Mouse (Mus musculus): ENCODE data around the gene Taf9b.
A peak's percentile ranks its signal among the peaks of the same experiment; 100 is the strongest.

DNA sequence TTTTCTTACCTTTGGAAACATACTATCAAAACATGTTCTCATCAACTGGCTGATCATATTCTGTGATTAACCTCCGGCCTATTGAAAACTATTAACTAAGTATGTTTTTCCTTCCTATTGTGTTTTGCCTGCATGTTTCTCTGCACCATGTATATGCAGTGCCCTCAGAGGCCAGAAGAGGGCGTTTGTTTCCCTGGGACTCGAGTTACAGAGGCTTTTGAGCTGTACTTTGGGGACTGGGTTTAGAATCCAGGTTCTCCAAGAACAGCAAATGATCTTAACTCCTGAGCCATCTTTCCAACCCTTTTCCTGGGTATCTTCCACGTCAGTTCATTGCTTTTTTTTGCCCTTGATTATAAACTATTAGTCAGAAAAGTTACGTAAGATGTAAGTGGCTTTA lies 23.6 kb downstream of the Taf9b start:
- TF ChIP-seq POLR2A (IDR thresholded peaks at IDR 0.05; ENCODE audit: insufficient read depth, low read depth, low read length) (no peak), EP300 (IDR thresholded peaks at IDR 0.05; ENCODE audit: insufficient read depth, low read depth, low read length) (no peak), CTCF (IDR thresholded peaks at IDR 0.05) (peak; percentile 53)
